In the genomic region with DNA sequence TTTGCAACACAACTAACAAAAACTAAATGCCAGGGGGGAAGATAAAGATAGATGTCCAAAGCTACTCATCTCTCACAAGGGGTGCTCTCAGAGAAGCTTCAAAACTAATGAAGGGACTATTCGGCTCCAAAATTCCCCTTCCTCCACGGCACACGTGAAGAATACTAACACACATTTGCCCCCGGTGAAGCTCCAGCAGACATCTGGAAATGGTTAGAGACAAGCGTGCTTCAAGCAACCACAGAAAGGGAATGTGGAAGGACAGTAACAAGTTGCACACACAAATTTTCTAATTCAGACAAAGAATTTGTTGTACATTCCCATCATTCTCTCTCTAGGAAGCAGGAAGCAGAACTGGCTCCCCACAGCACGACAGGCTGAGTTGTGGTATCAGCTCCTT, we compare ENCODE assay signal across 20 mouse cellular contexts. TPM values are rescaled to one million over a fixed set of nuclear protein-coding genes. Genes with fewer than 3 reads are reported as not detected.
DNase-seq lines count a peak whose midpoint lies in the region; ATAC-seq and TF ChIP-seq lines count a peak whose summit lies in the region.
"Had no signal": no experiment of that assay in that cellular context is flagged by ENCODE, and none has a peak within 500 bp of the region (broad histone marks: within the 10 kb centered on the region; RNA-seq: fewer than 3 reads in every experiment).

No protein-coding gene starts in this region.

- ATAC-seq in hindbrain, postnatal 0 days, result no peak
- no peak for ATAC-seq in embryonic facial prominence, embryonic 12.5 days (ENCODE audit: insufficient number of reproducible peaks, insufficient read depth, low FRiP score, low TSS enrichment)
- no peak for ATAC-seq in limb, embryonic 11.5 days (ENCODE audit: insufficient number of reproducible peaks, low FRiP score, low TSS enrichment, low read depth)
- ATAC-seq: midbrain, embryonic 15.5 days had no signal

- peak overlapping the region; percentile 84 for H3K27ac ChIP-seq in hindbrain, embryonic 10.5 days
- no peak overlapping the region for H3K27ac ChIP-seq in hindbrain, postnatal 0 days
- peak overlapping the region; percentile 75 for H3K27ac ChIP-seq in embryonic facial prominence, embryonic 12.5 days
- H3K27ac ChIP-seq in limb, embryonic 11.5 days (replicated peaks; ENCODE audit: low read depth, low read length), result no peak overlapping the region
- H3K27ac ChIP-seq: layer of hippocampus, adult 2 months; left cerebral cortex, adult 2 months; midbrain, embryonic 15.5 days had no signal

- no peak for TF ChIP-seq CTCF in hindbrain, postnatal 0 days (IDR thresholded peaks at IDR 0.05; ENCODE audit: low read depth)

- peaks cover 59% of the 10 kb centered on the region for H3K4me1 ChIP-seq in hindbrain, embryonic 10.5 days (replicated peaks)
- H3K4me1 ChIP-seq in hindbrain, postnatal 0 days (ENCODE audit: insufficient read depth, low read length), result no peaks in the 10 kb centered on the region; the same call in 1 of the 2 replicates
- peaks cover 43% of the 10 kb centered on the region for H3K4me1 ChIP-seq in embryonic facial prominence, embryonic 12.5 days
- H3K4me1 ChIP-seq in limb, embryonic 11.5 days (ENCODE audit: control insufficient read depth, insufficient read depth, low read length), result peaks cover 13% of the 10 kb centered on the region

- H3K36me3 ChIP-seq in hindbrain, embryonic 10.5 days, result no peaks in the 10 kb centered on the region
- no peaks in the 10 kb centered on the region for H3K36me3 ChIP-seq in hindbrain, postnatal 0 days (ENCODE audit: insufficient read depth, low read length)
- no peaks in the 10 kb centered on the region for H3K36me3 ChIP-seq in embryonic facial prominence, embryonic 12.5 days
- no peaks in the 10 kb centered on the region for H3K36me3 ChIP-seq in limb, embryonic 11.5 days (ENCODE audit: control insufficient read depth, insufficient read depth, low read length)
- H3K36me3 ChIP-seq: midbrain, embryonic 15.5 days had no signal

- 58% methylated on average over 6 of the region's 6 CpGs for whole genome bisulfite sequencing in hindbrain, embryonic 10.5 days
- 62% methylated on average over 6 of the region's 6 CpGs for WGBS in hindbrain, postnatal 0 days
- 13% methylated on average over 6 of the region's 6 CpGs for WGBS in embryonic facial prominence, embryonic 12.5 days
- 16% methylated on average over 6 of the region's 6 CpGs for WGBS in limb, embryonic 11.5 days

- no peaks in the 10 kb centered on the region for H3K9me3 ChIP-seq in hindbrain, embryonic 10.5 days
- no peaks in the 10 kb centered on the region for H3K9me3 ChIP-seq in hindbrain, postnatal 0 days (ENCODE audit: low read length)
- H3K9me3 ChIP-seq in embryonic facial prominence, embryonic 12.5 days, result no peaks in the 10 kb centered on the region
- H3K9me3 ChIP-seq in limb, embryonic 11.5 days (ENCODE audit: control insufficient read depth, low read length), result no peaks in the 10 kb centered on the region
- H3K9me3 ChIP-seq: midbrain, embryonic 15.5 days had no signal

- H3K4me2 ChIP-seq in hindbrain, postnatal 0 days (ENCODE audit: low read depth, low read length), result no peak overlapping the region
- H3K4me2 ChIP-seq in embryonic facial prominence, embryonic 12.5 days (replicated peaks), result peak overlapping the region; percentile 15; the same call in 1 of the 2 replicates
- H3K4me2 ChIP-seq in limb, embryonic 11.5 days (ENCODE audit: low read depth, severe bottlenecking), result no peak overlapping the region
- H3K4me2 ChIP-seq: midbrain, embryonic 15.5 days had no signal

- no peak overlapping the region for H3K4me3 ChIP-seq in hindbrain, embryonic 10.5 days
- H3K4me3 ChIP-seq in hindbrain, postnatal 0 days (ENCODE audit: low read length), result no peak overlapping the region
- H3K4me3 ChIP-seq in embryonic facial prominence, embryonic 12.5 days, result no peak overlapping the region
- H3K4me3 ChIP-seq in limb, embryonic 11.5 days (ENCODE audit: low read depth, low read length), result no peak overlapping the region
- H3K4me3 ChIP-seq: layer of hippocampus, adult 2 months; left cerebral cortex, adult 2 months; midbrain, embryonic 15.5 days had no signal

- H3K27me3 ChIP-seq in hindbrain, embryonic 10.5 days (ENCODE audit: insufficient read depth, poor library complexity, severe bottlenecking), result no peaks in the 10 kb centered on the region
- no peaks in the 10 kb centered on the region for H3K27me3 ChIP-seq in hindbrain, postnatal 0 days (ENCODE audit: insufficient read depth, low read length)
- no peaks in the 10 kb centered on the region for H3K27me3 ChIP-seq in embryonic facial prominence, embryonic 12.5 days
- no peaks in the 10 kb centered on the region for H3K27me3 ChIP-seq in limb, embryonic 11.5 days (ENCODE audit: control insufficient read depth, insufficient read depth, low read length)
- H3K27me3 ChIP-seq: midbrain, embryonic 15.5 days had no signal

- peak; percentile 18 for DNase-seq in hindbrain, embryonic 10.5 days (ENCODE audit: low spot score)
- DNase-seq in hindbrain, postnatal 0 days (ENCODE audit: low spot score), result no peak
- peak; percentile 63 for DNase-seq in NIH3T3 (ENCODE audit: low read depth)
- DNase-seq in limb, embryonic 11.5 days (ENCODE audit: low spot score), result peak; percentile 45
- DNase-seq in left cerebral cortex, postnatal 25 days (ENCODE audit: low spot score in 2 of 2), result no peak
- no peak for DNase-seq in adrenal gland, postnatal 14 days
- DNase-seq in left cerebral cortex, adult 18-20 months (ENCODE audit: low spot score in 2 of 2), result no peak
- DNase-seq: B cell, adult 2 months; cerebellum, adult 8-10 months; heart, postnatal 4 days; kidney, adult 18-20 months; kidney, postnatal 10 days; liver; lung, postnatal 14 days; retina, postnatal 1 day; thymus, postnatal 25 days had no signal

- no peak overlapping the region for H3K9ac ChIP-seq in hindbrain, postnatal 0 days (replicated peaks; ENCODE audit: low read length)
- no peak overlapping the region for H3K9ac ChIP-seq in embryonic facial prominence, embryonic 12.5 days
- no peak overlapping the region for H3K9ac ChIP-seq in limb, embryonic 11.5 days (ENCODE audit: low read length)
- H3K9ac ChIP-seq: midbrain, embryonic 15.5 days had no signal

- intact Hi-C loops in left cerebral cortex, postnatal 25 days (cut with DNase I), result no loop called here

RNA-seq across cellular contexts. Expression of gene Thbs1, which starts 47.5 kb away (rescaled TPM):
- polyA plus RNA-seq in hindbrain, embryonic 10.5 days (2016; fragmentation: Nextera tagmentation; extraction: Ambion mirVana), result 27.3 and 33.8 TPM in 2 replicates
- total RNA-seq in hindbrain, postnatal 0 days (2014; rRNA removed), result 12.5 and 13.6 TPM in 2 replicates
- 3.3 and 3.7 TPM in 2 replicates for polyA plus RNA-seq in hindbrain, postnatal 0 days (2015; fragmentation: Nextera tagmentation; extraction: Ambion mirVana)
- 90.3 and 91.5 TPM in 2 replicates for polyA plus RNA-seq in embryonic facial prominence, embryonic 12.5 days (2016; fragmentation: Nextera tagmentation; extraction: Ambion mirVana)
- 33.8 and 35.7 TPM in 2 replicates for polyA plus RNA-seq in limb, embryonic 11.5 days (2014; fragmentation: Nextera tagmentation; extraction: Ambion mirVana)
- total RNA-seq in left cerebral cortex, postnatal 25 days (2021), result 1 to 10 TPM; 2.0 to 2.2 TPM
- total RNA-seq in adrenal gland, postnatal 14 days (2021), result 23.8 and 25.3 TPM in 2 replicates
- total RNA-seq in left cerebral cortex, adult 18-20 months (2021), result 1 to 10 TPM; 2.4 to 3.1 TPM

Comparison
In these comparisons a context has a peak if more than half of its experiments do, and no peak if none do; other contexts are left out.
1. DNase-seq: peak in hindbrain, embryonic 10.5 days (single experiment), NIH3T3 (single experiment) and limb, embryonic 11.5 days (single experiment); none in hindbrain, postnatal 0 days (single experiment), left cerebral cortex, postnatal 25 days (0 of 2), adrenal gland, postnatal 14 days (single experiment) and left cerebral cortex, adult 18-20 months (0 of 2).
2. H3K27ac ChIP-seq: peak in hindbrain, embryonic 10.5 days (single experiment) and embryonic facial prominence, embryonic 12.5 days (single experiment); none in hindbrain, postnatal 0 days (single experiment) and limb, embryonic 11.5 days (single experiment).